Mouse (Mus musculus): ENCODE data around the gene Sptlc2.
A peak's percentile ranks its signal among the peaks of the same experiment; 100 is the strongest.

Sptlc2 gene

DNA sequence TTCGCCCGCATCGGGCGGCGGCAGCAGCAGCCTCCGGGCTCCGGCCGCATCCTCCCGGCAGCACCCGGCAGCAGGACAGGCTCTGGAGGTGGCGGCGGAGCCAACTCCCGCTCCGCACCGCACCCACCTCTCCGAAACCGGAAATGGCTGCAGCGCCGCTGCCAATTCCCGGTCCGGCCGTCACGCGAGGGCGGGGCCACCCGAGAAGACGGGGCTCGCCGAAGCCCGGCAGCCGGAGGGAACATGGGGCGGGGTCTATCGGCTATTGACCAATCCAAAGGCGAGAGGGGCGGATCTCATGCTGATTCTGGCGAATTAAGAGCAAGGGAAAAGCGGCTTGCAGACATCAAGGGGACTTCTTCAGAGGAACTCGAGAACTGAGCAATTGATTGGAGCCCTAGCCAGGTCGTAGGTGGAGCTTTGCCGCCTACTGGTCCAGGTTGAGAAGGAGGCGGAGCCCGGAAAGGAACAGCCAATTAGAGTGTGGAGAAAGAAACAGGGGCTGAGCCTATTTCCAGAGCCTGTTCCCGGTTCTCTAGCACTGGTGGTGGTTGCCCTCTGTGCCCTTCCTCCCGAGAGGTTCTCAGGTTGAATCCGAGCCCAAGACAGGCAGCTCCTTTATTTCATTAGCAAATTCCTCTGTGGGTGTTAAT is at the start of gene Sptlc2:
Gene Sptlc2, minus strand, starts transcription at position 234 of the 653 bp plus-strand sequence.
- DNase-seq = peak; percentile 99

DNA sequence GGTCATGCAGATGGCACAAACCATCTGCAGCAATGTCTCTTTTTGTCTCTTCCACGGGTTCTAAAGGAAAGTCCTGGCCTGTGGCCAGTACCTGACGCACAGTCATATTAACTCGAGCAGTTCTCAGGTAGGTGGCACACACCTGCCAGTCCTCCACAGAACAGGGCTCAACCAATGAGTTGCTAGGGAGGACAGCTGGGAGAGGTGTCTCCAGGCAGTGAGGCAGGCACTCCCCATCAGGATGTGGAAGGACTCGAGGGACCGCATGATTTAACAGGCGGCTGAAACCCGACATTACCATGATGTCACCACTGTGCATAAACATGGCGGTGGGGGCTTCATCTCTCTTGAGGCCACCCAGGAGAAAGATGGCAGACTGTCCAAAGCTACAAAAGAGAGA is 40.7 kb upstream of the Sptlc2 start:
- no peak for DNase-seq

DNA sequence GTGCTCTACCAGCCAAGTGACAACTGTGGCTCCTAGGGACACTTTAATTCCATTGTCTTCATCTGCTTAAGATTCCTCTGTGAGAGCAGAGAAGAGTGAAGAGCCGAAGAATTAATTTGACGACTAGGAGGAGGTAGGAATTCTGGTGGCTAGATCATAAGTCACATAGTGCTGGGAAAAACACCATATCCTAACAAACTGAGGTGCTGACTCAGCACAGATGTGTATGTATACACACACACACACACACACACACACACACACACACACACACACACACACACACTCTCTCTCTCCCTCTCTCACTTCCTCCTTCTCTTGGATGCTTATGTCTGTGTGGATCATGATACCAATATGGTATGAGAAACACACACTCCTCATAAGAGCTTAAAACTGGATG is 40.1 kb upstream of the Sptlc2 start:
- DNase-seq = no peak

DNA sequence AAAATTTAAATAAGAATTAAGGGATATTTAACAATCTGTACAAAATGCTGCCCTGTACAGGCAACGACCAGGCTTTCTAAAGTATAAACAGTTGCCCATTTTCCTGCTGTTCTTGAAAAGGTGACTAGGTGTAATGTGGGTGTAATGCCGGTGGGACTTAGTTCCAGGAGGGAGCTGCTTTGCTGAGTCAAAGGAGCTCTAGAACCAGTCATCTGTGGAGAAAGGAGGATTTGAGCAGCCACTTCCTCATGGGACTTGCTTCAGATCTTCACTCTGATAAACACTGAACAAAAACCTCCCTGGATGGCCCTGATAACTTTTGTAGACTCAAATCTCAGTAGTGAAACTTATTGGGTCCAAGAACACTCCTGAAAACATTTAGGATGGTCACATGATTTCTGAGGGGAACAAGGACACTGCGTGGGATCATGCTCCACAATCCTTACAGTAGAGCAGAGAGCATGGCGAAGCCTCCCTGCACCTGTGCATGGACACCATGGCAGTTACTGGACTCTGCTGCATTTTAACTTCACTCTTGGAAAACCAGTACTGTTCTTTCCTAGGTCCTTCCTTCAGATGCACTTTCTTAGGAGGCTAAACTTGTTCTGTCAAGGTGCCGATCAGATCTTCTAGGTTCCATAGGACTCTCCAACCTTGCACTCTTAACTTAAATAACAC is 38.3 kb upstream of the Sptlc2 start:
- no peak for DNase-seq

DNA sequence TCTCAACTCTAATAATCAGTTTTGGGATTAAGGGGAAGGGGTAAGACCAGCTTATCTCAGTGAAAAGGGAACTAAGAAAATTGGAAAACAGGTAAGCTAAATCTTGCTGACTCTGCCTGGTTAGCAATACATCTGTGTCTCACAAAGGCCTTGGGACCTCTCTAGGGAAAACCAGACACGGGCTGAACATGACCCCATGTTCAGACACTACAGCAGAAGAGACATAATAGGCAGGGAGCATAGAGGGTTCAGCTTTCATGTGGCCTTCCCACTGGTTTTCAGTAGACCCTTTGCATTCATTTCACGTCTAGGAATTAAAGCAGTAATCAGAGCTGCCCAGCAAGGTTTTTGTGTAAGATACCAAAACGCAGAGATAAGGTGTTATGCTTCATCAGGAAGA is 36.4 kb upstream of the Sptlc2 start:
- DNase-seq = no peak

DNA sequence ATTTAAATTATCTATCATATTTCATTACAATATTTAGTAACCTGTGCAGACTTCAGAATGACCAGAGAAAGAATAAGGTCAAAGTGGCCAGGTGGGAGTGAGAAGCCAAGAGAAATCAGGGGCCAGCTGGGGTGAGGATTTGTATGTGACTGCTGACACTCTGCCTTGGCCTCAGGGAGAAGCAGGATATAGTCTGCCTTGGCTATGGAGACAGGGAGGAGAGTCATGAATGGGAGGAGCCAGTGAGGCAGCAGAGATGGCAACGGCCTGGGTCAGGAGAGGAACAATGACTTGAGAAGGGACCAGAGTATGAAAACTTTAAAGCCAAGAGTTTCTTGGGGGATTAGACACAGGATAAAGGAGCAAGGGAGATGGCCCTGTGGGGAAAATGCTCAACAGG is 35.5 kb upstream of the Sptlc2 start:
- no peak for DNase-seq

DNA sequence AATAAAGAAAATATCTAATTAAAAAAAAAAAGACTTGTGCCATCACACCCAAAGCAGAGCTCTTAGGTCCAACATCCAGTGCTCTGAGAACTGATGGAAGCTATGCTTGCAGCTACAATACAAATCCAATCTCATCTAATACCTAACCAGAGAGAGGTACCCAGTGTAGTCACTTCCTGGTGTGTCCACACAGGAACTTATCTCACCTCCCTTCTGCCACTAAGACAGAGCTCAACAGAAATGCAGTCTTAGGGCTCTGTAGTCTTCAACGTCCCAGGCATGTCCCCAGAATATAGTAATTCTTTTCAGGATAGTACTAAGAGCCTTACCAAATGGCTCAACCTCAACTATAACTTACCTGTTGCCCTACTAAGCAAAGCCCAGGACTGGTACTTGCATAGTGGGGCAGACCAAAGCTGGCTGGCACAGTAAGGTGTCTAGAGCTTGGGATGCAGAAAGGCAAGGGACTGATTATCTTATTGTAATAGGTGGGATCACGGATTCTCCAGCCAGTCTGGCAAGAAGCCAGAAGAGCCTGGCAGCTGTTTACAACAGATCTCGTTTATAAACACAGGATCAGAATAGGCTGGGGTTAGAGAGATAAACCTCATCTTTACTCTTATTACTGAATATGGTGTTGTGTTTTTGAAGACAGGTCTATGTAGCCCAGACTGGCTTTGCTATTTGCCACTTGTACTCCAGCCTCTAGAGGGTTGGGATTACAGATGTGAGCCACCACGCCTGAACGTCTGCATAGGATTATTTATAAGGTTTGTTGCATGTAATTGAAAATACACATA is 33.8 kb upstream of the Sptlc2 start:
- no peak for DNase-seq

DNA sequence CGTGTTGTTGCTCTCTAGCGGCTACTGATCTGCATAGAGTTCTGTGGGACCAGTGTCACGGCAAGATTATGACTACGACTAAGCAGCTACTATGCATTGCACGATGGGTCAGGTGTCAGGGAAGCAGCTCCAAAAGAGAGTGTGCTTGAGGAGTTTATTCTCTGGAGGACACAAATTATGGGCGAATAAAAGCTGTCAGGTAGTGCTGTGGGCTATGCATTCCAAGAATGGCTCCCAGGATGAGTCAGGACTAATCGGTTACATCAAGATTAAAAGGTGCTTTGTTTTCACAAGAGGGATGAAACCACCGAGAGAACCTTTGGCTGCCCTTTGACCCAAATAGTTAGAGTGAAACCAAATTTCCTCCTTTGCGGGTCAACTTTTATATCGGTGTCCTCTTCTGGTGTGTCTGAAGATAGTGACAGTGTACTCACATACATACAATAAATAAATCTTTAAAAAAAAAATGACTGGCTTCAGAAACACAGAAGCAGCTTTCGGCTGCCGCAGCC is 31.9 kb upstream of the Sptlc2 start:
- DNase-seq = no peak

DNA sequence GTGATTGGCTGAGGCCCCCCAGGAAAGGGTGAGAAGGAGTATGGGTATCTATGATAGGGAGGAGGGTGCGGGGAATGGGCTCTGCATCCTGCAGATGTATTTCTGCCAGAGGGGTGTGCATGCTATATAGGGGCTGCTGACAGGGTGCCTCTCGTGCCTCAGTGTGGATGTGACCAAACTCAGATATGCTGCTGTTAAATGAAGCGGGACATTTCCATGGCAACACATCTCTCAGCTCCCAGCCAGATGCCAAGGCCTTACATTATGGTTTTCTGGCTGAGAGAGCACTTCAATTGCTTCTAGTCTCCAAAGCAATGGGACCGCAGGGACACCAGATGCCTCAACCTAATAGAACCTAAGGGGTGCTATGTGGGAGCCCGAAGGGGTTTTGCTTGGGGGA is 30.8 kb upstream of the Sptlc2 start:
- DNase-seq = no peak

DNA sequence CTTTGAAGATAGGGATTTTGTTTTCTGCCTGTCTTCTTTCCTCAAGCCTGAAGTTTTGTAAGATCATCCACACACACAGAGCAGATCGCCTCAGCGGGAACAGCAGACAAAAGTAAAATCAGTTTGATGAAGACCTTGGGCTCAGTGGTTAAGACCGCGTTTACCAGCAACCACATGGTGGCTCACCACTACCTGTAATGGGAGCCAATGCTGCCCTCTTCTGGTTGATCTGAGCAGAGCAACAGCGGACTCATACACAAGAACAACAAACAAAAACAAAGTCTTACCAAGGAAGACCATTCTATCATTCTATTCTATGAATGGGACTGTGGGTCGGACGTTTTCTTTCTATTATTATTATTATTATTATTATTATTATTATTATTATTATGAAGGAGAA is 28.5 kb upstream of the Sptlc2 start:
- DNase-seq = peak; percentile 33 to 37

DNA sequence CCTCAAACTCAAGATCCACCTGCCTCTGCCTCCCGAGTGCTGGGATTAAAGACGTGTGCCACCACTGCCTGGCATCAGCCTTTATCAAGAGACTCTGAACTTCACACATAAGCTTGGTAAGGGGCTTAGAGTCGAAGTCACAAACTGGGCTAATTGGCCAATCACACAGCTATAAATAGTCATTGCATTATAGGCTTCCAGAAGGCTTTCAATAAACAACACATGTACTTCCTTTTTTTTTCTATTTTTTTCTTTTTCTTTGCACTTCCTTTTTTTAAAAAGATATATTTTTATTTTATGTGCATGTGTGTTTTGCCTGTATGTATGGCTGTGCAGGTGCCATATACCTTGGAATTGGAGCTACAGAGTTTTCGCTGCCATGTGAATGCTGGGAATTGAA is 27.2 kb upstream of the Sptlc2 start:
- DNase-seq = no peak

DNA sequence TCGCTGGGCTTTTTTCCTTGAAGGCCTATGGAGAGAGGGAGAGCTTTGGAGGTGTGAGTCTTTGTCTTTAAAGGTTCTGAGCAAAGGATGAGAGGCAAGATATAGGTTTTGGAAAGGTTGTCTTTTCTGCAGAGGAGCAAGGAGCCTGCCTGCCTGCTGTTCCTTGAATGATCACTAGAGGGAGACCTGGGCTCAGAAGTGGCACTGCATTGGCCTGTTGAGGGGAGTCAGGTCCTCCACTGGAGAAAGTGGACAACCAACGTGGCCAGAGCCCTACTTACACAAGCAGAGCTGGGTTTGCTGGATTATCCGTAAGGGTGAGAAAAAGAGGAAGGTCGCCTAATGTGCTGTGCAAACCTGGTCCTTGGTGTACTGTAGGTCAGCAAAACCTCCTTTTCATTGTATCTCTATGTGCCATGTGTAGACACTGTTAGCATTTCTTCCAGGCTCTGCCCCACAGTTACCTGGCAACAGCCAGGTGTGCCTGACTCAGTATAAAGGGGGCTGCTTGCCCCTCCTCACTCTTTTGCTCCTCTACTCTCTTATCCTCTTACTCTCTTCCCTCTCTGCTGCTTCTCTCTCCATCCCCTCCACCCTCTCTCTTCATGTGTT is 25.1 kb upstream of the Sptlc2 start:
- peak; percentile 67 to 69 for DNase-seq

DNA sequence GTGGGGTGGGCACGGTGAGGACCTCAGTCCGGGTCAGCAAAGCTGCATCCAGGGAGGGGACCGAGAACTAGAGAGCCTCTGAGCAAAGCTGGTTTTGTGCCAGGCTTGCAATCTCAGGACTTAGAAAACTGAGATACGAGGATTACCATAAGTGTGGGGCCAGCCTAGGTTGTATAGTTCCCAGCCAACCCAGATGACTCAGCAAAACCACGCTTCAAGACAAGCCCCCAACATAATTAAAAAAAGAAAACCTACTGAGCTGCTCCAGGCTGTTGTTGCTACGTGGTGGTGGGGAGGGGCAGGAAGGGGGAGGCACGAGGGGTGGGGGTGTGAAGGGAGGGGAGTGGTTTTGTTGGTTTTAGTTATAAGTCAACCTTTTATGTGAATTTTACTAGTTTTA is 22.8 kb upstream of the Sptlc2 start:
- DNase-seq = no peak

DNA sequence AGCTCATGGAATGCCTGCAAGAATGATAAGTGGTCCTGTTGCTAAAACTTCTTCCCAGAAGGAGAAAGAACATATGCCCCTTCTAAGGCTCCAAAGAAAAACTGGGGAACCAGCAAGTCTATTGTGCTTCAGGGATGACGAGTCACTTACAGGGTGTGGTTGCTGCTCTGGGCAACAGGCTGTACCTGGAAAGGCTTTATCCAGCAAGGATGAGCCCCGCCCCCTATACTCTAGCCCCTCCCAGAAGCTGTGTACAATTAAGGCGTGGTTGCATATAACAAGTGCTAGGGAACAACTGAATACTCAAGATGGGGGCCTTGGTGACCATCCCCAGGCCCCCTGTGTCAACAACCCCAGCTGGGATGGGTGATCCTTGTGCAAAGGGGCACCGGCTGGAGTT is 21.0 kb upstream of the Sptlc2 start:
- no peak for DNase-seq

DNA sequence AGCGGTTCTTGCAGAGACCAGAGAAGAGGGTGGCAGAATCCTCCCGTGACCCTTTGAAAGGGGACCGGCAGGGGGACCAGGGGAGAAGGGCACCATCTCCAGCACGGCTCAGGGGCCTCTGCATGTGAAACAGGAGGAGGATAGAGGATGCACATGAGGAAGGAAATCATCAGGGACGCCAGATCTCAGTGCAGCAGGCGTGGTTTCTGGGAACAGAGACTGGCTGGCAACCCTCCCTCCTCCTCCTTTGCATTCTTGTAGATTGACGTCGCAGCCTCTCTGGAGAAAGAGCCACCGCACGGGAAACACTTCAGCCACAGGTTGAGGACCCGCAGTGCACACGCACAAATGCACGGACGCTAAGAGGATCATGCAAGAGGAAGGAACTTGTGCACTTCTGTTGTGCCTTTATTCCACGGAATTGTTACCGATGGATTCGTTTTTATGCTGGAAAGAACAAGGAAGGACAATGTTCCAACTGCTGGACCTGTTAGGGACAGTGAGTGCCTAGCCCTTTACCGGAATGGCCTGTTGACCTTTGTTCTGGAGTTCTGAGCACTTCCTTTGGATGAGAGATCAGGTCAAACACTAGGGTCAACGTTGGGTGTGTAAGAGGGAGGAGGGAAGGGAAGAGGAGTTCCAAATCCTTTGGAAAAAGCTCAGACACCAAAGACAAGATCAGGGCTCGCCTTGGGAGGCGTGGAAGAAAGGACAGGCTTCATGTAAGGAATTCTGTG is 19.9 kb upstream of the Sptlc2 start:
- no peak for DNase-seq

DNA sequence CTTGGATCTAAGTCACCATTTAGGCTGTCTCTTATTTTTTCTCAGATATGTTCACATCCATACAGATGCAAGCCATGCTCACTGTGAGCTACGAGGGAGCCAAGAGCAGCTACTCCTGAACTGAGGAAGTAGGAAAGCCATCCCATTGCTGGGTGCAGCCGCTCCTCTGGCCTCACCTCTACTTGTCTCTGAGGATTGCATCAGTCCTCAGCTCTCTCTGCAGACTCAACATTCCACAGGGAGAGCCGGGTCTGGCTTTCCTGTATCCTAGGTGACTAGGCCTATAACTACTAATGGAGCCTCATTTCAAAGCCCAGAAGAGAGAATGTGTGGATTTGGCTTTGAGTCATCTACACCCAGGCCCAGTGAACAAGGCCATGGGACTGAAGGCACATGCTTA is 17.6 kb upstream of the Sptlc2 start:
- no peak for DNase-seq

DNA sequence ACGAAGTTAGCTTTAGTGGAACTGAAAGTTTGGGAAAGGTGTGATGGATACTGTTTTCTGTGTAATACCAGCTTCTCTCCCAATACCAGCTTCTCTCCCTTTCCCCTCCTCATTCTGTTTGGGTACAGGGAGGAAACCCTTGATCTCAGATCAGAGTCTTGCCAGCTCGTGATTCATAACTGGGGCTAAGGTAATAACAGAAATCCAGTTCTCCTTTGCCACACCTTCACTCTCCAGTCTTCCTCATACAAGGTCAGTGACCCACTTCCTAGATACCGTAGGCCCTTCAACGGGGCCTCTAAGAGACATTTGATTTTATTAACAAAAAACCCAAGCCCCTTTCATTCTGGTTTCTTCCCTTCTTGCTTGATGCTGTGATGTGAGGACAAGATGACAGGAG is 17.0 kb upstream of the Sptlc2 start:
- no peak for DNase-seq

DNA sequence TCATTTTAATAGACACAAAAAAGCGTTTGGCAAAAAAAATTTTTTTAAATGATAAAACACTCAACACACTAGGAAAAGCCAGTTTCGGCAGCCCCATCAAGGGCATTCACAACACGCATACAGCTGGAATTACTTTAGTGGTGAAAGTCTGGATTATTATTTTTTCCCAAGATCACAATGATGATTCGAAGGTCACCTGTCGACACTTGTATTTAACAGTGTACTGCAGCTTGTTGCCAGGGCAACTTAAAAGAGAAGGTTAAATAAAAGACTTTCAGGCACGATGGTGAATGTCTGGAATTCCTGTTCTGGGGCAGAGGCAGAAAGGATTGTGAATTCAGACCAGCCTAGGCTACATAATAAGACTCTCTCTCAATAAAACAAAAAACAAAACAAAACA is 13.7 kb upstream of the Sptlc2 start:
- no peak for DNase-seq

DNA sequence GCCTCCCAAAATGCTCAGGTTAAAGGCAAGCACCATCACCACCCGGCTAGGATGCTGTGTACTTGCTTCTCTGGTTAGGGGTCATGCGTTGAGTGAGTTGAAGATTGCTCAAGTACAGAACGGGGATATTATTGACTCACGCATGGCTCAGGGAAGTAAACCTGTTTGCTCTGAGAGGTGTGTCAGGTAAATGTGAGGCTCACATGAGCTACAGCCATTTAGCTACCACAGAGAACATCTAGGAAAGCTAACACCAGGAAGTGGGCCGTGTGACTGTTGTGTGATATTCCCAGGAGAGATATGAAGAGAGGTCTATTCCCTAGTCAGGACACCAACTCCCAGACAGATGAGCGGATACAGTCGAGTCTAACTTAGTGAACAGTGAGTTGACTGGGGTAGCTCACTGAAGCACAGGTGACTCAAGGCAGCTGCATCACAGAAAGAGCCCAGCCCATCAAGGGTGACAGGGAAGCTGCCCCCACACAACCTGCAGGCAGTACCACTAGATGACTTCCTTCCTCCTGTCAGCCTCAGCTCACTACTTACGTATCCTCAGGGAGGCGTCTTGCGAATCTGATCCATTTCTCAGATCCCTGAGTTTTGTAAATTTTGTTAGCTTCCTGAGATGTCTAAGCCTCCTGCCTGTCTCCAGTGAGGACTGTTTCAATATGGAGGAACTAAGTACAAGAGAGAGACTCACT is 11.1 kb upstream of the Sptlc2 start:
- DNase-seq = no peak

DNA sequence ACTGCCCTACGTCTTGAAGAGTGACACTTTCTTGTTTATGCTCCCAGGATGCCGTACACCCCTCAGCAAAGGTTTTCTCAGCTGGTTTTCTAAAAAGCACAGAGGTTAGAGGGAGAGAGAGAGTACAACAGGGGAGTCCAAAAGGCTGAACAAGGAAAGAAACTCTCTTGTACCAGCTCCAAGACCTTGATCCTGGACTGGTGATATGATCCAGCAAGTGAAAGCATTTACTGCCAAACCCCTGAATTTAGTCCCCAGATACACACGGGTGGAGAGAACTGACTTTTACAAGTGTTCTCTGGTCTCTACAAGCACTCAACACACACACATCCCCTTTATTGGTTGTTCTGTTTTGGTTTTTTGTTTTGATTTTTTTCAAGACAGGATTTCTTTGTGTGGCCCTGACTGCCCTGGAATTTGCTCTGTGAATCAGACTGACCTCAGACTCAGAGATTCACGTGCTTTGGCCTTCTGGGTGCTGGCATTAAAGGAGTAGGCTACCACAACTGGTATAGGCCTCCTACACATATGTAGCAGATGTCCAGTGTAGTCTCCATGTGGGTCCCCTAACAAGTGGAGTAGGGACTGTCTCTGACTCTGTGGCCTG is 9.8 kb upstream of the Sptlc2 start:
- DNase-seq = no peak

DNA sequence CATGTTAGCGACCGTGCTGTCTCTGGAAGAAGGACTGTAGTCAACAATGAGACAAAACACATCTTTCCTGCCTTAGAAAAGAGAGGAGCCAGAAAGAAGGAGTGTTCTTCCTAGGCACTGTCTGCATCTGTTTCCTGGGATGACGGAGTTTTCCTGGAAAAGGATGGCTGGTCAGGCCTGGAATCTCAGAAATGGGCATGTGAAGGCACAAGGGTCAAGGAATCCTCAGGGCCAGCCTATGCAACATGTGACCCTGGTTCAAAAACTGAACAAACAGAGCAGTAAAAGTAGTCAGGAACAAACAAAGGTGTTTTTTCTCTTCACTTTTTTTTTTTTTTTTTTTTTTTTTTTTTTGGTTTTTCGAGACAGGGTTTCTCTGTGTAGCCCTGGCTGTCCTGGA is 9.0 kb upstream of the Sptlc2 start:
- DNase-seq = no peak

DNA sequence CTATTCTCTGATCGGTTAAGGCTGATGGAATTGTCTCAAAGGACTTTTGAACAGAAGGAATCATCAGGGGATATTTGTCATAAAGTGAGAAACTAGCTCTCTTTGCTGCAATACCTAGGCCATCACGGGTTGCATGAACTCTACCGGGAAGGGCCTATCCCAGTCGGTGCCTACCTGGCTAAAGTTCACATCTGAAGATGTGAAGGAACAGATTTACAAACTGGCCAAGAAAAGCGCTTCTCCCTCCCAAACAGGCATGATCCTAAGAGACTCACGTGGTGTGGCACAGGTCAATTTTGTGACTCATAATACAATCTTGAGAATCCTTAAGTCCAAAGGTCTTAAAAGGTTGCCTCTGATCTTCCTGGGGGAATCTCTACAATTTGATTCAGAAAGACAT is 6.2 kb upstream of the Sptlc2 start:
- DNase-seq = no peak

All from cerebellum, postnatal 36 days (tissue).